Mouse (Mus musculus) heart, adult 2 months (tissue): ENCODE results near the gene Fsd1l. TPM values are rescaled to one million over a fixed set of nuclear protein-coding genes. Genes with fewer than 3 reads are reported as not detected.

Experiments
- DNase-seq, 2 experiments: peaks; one replicate each; pipeline ENCODE4 v3.0.0; 2021
- H3K27ac ChIP-seq: fragments of 200-600 bp; 2 replicates; pipeline ENCODE4 v1.8.1; 2022
- H3K27me3 ChIP-seq: fragments of 200-500 bp; 2 replicates; pipeline ENCODE4 v1.6.1; 2012; ENCODE audit warnings: mild to moderate bottlenecking, low read length, inconsistent platforms, mixed read lengths; ENCODE audit not compliant: control insufficient read depth, insufficient read depth
- H3K36me3 ChIP-seq: fragments of 200-500 bp; 2 replicates; pipeline ENCODE4 v1.6.1; 2012; ENCODE audit warnings: low read length, inconsistent platforms; ENCODE audit not compliant: control insufficient read depth, insufficient read depth
- H3K4me1 ChIP-seq: fragments of 200-500 bp; 2 replicates; pipeline ENCODE4 v1.6.1; 2011; ENCODE audit warnings: low read length; ENCODE audit not compliant: control insufficient read depth, insufficient read depth
- H3K4me3 ChIP-seq: fragments of 200-600 bp; 2 replicates; pipeline ENCODE4 v1.8.1; 2022
- H3K79me2 ChIP-seq: fragments of 200-500 bp; replicated peaks from 2 replicates; pipeline ENCODE4 v1.6.1; 2012; ENCODE audit warnings: mild to moderate bottlenecking, inconsistent platforms, low read length, moderate library complexity, mixed read lengths; ENCODE audit not compliant: control insufficient read depth, insufficient read depth
- H3K9ac ChIP-seq: fragments of 200-500 bp; 2 replicates; pipeline ENCODE4 v1.6.1; 2012; ENCODE audit warnings: low read depth, mild to moderate bottlenecking, control low read depth, inconsistent platforms, low read length, mixed read lengths
- CTCF ChIP-seq: fragments of 200-600 bp; IDR thresholded peaks from 2 replicates; pipeline ENCODE4 v1.8.1; 2022; ENCODE audit warnings: antibody characterized with exemption, mild to moderate bottlenecking, moderate library complexity
- EP300 ChIP-seq: fragments of 200-500 bp; IDR thresholded peaks from 2 replicates; pipeline ENCODE4 v1.6.1; 2011; ENCODE audit warnings: low read depth, low read length, control low read depth; ENCODE audit not compliant: insufficient read depth
- POLR2A ChIP-seq: fragments of 200-500 bp; IDR thresholded peaks from 2 replicates; pipeline ENCODE4 v1.6.1; 2011; ENCODE audit warnings: mild to moderate bottlenecking, low read depth, low read length, control low read depth; ENCODE audit not compliant: insufficient read depth
- WGBS: fragments of 180-500 bp; shearing (Covaris S2); methylation state at CpG from one replicate; pipeline ENCODE4 v1.1.7; 2018; 5-methylcytosine and 5-hydroxymethylcytosine counted together
- intact Hi-C: fragments of 180-260 bp; cut with DNase I; formaldehyde crosslinking; loops from one replicate; pipeline ENCODE4 v1.15.1; 2025
- polyA plus RNA-seq: library from polyadenylated mRNA; depleted of rRNA; stranded (reverse); fragments of >200 nt; gene quantifications from 2 replicates; pipeline ENCODE4 v1.2.3, GENCODE M21; 2012
- total RNA-seq, 2 experiments: library from RNA; stranded (reverse); gene quantifications; 2 replicates each; pipeline ENCODE4 v1.2.3; 2021

Gene Fsd1l
- total and polyA plus RNA-seq, 3 experiments: 5.8 to 48.9 (median 48.7) TPM

DNA sequence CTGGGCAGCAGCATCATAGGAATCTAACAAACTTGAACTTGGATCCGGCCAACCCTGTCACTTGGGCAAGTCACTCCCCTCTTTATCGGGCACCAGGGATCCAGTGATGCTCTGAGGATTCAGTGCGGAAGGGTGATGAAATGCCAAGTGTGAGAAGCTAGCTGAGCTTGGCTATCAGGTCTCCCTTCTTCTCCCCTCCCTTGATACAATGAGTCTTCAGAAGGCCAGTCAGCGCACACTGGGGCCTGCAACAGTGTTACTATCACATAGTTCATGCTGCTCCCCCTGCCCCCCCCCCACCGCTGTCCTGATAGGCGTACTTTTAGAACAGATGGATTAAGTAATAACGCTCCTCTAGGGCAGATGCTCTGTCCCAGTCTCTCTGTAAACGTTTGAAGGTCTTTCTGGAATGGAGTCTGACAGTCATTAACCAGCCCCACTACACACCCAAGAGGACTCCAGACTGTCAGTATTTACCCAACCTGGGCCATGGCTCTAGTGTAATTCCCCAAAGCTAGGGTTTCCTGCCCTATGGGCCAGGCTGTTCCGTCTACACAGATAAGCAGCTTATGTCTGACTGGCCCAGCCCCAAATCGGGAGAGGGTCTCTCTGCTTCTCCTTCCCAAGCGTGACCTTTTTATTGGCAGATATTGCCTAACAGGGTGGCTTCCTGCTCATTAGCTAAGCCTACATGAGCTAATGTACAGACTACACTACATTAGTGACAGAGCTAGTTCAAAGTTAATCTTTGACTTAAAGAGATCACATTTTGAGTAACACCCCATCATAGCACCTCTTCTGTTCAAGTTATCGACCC is 35.8 kb upstream of the Fsd1l start:
- Histone ChIP-seq H3K79me2 (no peaks in the 10 kb centered on the region), H3K36me3 (peaks cover 2% of the 10 kb centered on the region; the same call in 1 of the 2 replicates), H3K27ac (peak overlapping the region; percentile 59; the same call in 1 of the 2 replicates), H3K9ac (no peak overlapping the region), H3K4me1 (peaks cover 14% of the 10 kb centered on the region), H3K4me3 (no peak overlapping the region), H3K27me3 (no peaks in the 10 kb centered on the region)
- TF ChIP-seq POLR2A (no peak), EP300 (no peak), CTCF (no peak)
- whole genome bisulfite sequencing: 72% methylated on average over 12 of the region's 12 CpGs
- DNase-seq: no peak
- intact Hi-C loops: loop anchor here (2.0 to 10.0 kb wide), 3 partner anchors 37 to 561 kb away; no protein-coding TSS in a partner anchor

DNA sequence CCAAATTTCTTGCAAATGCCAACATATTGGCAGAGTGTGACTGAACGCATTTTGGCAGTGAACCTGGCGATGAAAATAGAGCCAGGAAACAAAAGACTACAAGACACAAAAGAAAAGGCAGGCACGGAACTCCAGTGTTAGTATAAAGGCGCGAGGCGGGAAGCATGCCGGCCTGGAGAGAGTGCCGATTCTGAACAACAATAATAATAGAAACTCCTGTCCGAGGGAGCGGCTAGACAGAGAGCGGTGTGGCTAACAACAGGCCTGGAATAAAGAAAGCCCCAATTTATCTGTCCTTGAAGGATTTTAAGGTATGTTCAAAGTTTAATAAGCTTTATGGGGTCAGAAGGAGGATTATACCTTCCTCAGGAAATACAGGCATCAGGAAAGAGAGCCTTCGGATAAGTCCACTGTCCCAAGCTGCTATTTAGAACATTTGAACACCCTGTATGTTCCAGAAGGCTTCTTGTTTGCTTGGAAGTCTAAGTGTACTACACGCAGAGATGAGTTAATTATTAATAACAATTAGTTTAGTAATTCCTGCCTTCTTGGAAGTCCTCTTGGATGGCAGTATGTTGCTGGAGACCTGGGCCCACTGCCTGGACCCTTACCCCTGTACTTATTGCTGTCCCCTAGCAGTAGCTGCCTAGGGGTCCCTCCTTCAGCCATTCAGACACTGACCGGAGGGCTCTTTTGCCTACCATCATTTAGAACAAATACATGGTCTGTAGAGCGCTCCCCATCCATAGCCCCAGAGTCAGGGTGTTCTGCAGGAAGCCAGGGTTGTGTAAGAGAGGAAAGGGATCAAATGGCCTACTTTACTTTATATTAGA is 35.0 kb upstream of the Fsd1l start:
- Histone ChIP-seq H3K9ac (no peak overlapping the region), H3K79me2 (no peaks in the 10 kb centered on the region), H3K4me1 (peaks cover 12% of the 10 kb centered on the region), H3K36me3 (no peaks in the 10 kb centered on the region), H3K27ac (peak overlapping the region; percentile 59), H3K4me3 (no peak overlapping the region), H3K27me3 (no peaks in the 10 kb centered on the region)
- DNase-seq: no peak
- WGBS: 64% methylated on average over 15 of the region's 15 CpGs
- TF ChIP-seq POLR2A: no peak
- no peak for TF ChIP-seq CTCF
- TF ChIP-seq EP300: no peak
- intact Hi-C loops: loop anchor here (2.0 to 10.0 kb wide), 2 partner anchors 37 to 561 kb away; no protein-coding TSS in a partner anchor

DNA sequence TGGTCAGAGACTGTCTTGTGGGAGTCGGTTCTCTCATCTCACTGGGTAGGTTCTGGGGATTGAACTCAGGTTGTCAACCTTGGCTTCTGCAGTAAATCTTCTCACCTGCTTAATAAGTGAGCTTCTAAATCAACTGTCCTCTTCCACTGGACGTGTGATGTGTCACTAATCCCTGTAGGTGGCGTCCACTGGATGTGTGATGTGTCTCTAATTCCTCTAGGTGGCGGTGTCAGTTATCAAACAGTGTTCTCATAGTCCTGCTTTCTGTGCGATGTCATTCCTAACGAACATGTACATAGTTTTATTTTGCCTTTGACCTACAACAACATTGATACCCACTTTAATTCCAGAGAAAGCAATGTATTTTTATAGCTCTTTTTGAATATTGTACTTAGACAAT is 30.8 kb upstream of the Fsd1l start:
- no peaks in the 10 kb centered on the region for H3K79me2 ChIP-seq
- no peak overlapping the region for H3K4me3 ChIP-seq
- H3K9ac ChIP-seq: no peak overlapping the region
- intact Hi-C loops: no loop called here
- DNase-seq: no peak
- 47% methylated on average over 6 of the region's 6 CpGs for WGBS
- no peak overlapping the region for H3K27ac ChIP-seq
- H3K27me3 ChIP-seq: no peaks in the 10 kb centered on the region
- peak; percentile 81 for TF ChIP-seq CTCF
- TF ChIP-seq POLR2A: no peak
- 0 out of 2 replicates have a peak, but pooled peaks have one; percentile 24 for TF ChIP-seq EP300
- peaks cover 1% of the 10 kb centered on the region; the same call in 1 of the 2 replicates for H3K4me1 ChIP-seq
- H3K36me3 ChIP-seq: no peaks in the 10 kb centered on the region

DNA sequence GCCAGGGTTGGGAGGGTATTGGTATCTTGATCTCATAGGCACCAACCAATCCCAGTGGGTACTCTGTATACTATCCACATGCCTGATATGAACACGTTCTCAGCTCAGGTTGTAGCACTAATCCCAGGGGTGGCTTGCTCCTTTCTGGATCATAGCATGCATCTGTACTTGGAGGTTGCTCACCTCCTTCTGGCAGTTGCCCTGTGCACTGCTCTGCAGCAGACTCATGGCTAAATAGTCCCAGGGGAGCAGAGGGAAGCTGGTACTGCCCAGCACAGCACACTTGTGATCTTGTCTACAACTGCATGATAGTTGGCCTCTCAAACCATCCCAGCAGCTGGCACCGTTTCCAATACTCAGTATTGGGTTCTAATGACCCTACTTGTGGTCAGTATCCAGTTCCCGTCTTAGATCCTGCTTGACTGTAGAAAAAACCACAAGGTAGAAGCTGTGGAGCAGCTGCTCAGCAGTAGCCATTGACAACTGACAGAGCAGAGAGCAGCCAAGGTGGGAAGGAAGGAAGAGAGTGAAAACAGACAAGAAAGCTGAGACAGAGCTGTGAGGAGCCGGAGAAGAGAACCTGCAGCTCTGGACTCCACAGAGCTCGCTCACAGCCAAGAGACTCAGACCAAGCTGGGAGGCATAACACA is 16.6 kb upstream of the Fsd1l start:
- WGBS: 84% methylated on average over 5 of the region's 5 CpGs

DNA sequence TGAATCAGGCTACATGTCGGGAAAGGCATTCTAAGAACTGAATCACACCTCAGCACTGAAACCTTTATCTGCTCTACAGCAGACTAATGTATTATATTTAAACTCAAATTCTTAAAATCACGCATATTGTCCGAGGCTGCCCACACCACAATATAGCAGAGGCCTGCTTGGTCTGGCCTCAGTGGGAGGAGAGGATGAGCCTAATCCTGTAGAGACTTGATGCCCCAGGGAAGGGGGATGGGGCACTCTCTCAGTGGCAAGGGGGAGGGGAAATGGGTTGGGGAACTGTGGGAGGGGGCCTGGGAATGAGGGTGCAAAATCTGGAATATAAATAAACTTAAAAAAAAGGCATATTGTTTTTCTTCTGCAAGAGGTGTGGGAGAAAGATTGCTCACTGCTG is 13.3 kb upstream of the Fsd1l start:
- no peak overlapping the region for H3K9ac ChIP-seq
- no peaks in the 10 kb centered on the region for H3K79me2 ChIP-seq
- H3K36me3 ChIP-seq: no peaks in the 10 kb centered on the region
- 68% methylated on average over 3 of the region's 3 CpGs for WGBS
- H3K4me3 ChIP-seq: no peak overlapping the region
- intact Hi-C loops: no loop called here
- TF ChIP-seq CTCF (no peak), POLR2A (no peak), EP300 (no peak)
- no peak for DNase-seq
- no peaks in the 10 kb centered on the region for H3K4me1 ChIP-seq
- no peak overlapping the region for H3K27ac ChIP-seq
- H3K27me3 ChIP-seq: no peaks in the 10 kb centered on the region

More for the DNA sequence above, 16.6 kb upstream of the Fsd1l start:
- TF ChIP-seq CTCF (no peak), POLR2A (no peak), EP300 (no peak)
- Histone ChIP-seq H3K27me3 (no peaks in the 10 kb centered on the region), H3K36me3 (no peaks in the 10 kb centered on the region), H3K4me3 (no peak overlapping the region), H3K4me1 (no peaks in the 10 kb centered on the region), H3K79me2 (no peaks in the 10 kb centered on the region), H3K9ac (no peak overlapping the region), H3K27ac (no peak overlapping the region)
- intact Hi-C loops: no loop called here
- no peak for DNase-seq
